Mouse (Mus musculus): Measurements from ENCODE around the gene Gm42906. TPM values are rescaled to one million over a fixed set of nuclear protein-coding genes. Genes with fewer than 3 reads are reported as not detected.

The Gm42906 gene
- polyA plus RNA-seq, 1 experiment from 2014 or later, result 0.52 TPM

- WGBS, result 66% methylated on average over 4 of the region's 4 CpGs
- DNase-seq (ENCODE audit: low spot score) (no peak), ATAC-seq (ENCODE audit: low FRiP score, low TSS enrichment) (no peak)
- no peaks in the 10 kb centered on the region for H3K36me3 ChIP-seq (ENCODE audit: control insufficient read depth, insufficient read depth, low read length)
- H3K27ac ChIP-seq (replicated peaks), result no peak overlapping the region
- no peaks in the 10 kb centered on the region for H3K9me3 ChIP-seq (ENCODE audit: control insufficient read depth, low read length)
- H3K4me1 ChIP-seq (replicated peaks; ENCODE audit: control insufficient read depth, insufficient read depth), result 0 out of 2 replicates have a peak, but pooled peaks cover 5% of the 10 kb centered on the region
- no peak overlapping the region for H3K4me2 ChIP-seq (replicated peaks; ENCODE audit: low read depth)
- no peak overlapping the region for H3K4me3 ChIP-seq (ENCODE audit: low read depth, low read length)
- no peak overlapping the region for H3K9ac ChIP-seq (ENCODE audit: low read length)
- no peaks in the 10 kb centered on the region for H3K27me3 ChIP-seq (ENCODE audit: control insufficient read depth, insufficient read depth, low read length)
- TF ChIP-seq EP300 (optimal IDR thresholded peaks at IDR 0.05), result no peak
- TF ChIP-seq CTCF (IDR thresholded peaks at IDR 0.05; ENCODE audit: low read depth), result no peak
These were observed 273.9 kb downstream of the Gm42906 start for GRCm38 (mm10) chr5:151154030-151154429.

GRCm38 (mm10) chr5:151151549-151151948 lies 276.4 kb downstream of the Gm42906 start:
- H3K36me3 ChIP-seq (ENCODE audit: control insufficient read depth, insufficient read depth, low read length), result no peaks in the 10 kb centered on the region
- H3K4me3 ChIP-seq (ENCODE audit: low read depth, low read length), result no peak overlapping the region
- WGBS, result 68% methylated on average over 9 of the region's 9 CpGs
- H3K9ac ChIP-seq (ENCODE audit: low read length), result no peak overlapping the region
- H3K4me2 ChIP-seq (replicated peaks; ENCODE audit: low read depth), result no peak overlapping the region
- TF ChIP-seq EP300 (optimal IDR thresholded peaks at IDR 0.05) (no peak), CTCF (IDR thresholded peaks at IDR 0.05; ENCODE audit: low read depth) (peak; percentile 43)
- no peak overlapping the region for H3K27ac ChIP-seq (replicated peaks)
- DNase-seq (ENCODE audit: low spot score) (no peak), ATAC-seq (ENCODE audit: low FRiP score, low TSS enrichment) (no peak)
- no peaks in the 10 kb centered on the region for H3K9me3 ChIP-seq (ENCODE audit: control insufficient read depth, low read length)
- H3K27me3 ChIP-seq (ENCODE audit: control insufficient read depth, insufficient read depth, low read length), result no peaks in the 10 kb centered on the region
- H3K4me1 ChIP-seq (replicated peaks; ENCODE audit: control insufficient read depth, insufficient read depth), result 0 out of 2 replicates have a peak, but pooled peaks cover 5% of the 10 kb centered on the region

GRCm38 (mm10) chr5:151149509-151149908 lies 278.5 kb downstream of the Gm42906 start:
- Histone ChIP-seq H3K4me1 (replicated peaks; ENCODE audit: control insufficient read depth, insufficient read depth) (no peaks in the 10 kb centered on the region), H3K4me2 (replicated peaks; ENCODE audit: low read depth) (no peak overlapping the region), H3K4me3 (ENCODE audit: low read depth, low read length) (no peak overlapping the region), H3K27ac (replicated peaks) (no peak overlapping the region), H3K27me3 (ENCODE audit: control insufficient read depth, insufficient read depth, low read length) (no peaks in the 10 kb centered on the region), H3K36me3 (ENCODE audit: control insufficient read depth, insufficient read depth, low read length) (no peaks in the 10 kb centered on the region), H3K9ac (ENCODE audit: low read length) (no peak overlapping the region), H3K9me3 (ENCODE audit: control insufficient read depth, low read length) (no peaks in the 10 kb centered on the region)
- ATAC-seq (ENCODE audit: low FRiP score, low TSS enrichment) (no peak), DNase-seq (ENCODE audit: low spot score) (no peak)
- no peak for TF ChIP-seq EP300 (optimal IDR thresholded peaks at IDR 0.05)
- TF ChIP-seq CTCF (IDR thresholded peaks at IDR 0.05; ENCODE audit: low read depth), result no peak
- 51% methylated on average over 8 of the region's 8 CpGs for WGBS

GRCm38 (mm10) chr5:151148079-151148478 lies 279.9 kb downstream of the Gm42906 start:
- H3K4me3 ChIP-seq (ENCODE audit: low read depth, low read length), result no peak overlapping the region
- H3K4me1 ChIP-seq (replicated peaks; ENCODE audit: control insufficient read depth, insufficient read depth), result 0 out of 2 replicates have a peak, but pooled peaks cover 3% of the 10 kb centered on the region
- TF ChIP-seq CTCF (IDR thresholded peaks at IDR 0.05; ENCODE audit: low read depth), result no peak
- TF ChIP-seq EP300 (optimal IDR thresholded peaks at IDR 0.05), result no peak
- no peak for DNase-seq (ENCODE audit: low spot score)
- H3K9ac ChIP-seq (ENCODE audit: low read length), result no peak overlapping the region
- no peak overlapping the region for H3K4me2 ChIP-seq (replicated peaks; ENCODE audit: low read depth)
- H3K9me3 ChIP-seq (ENCODE audit: control insufficient read depth, low read length), result no peaks in the 10 kb centered on the region
- ATAC-seq (ENCODE audit: low FRiP score, low TSS enrichment), result no peak
- WGBS, result 72% methylated on average over 4 of the region's 4 CpGs
- no peaks in the 10 kb centered on the region for H3K27me3 ChIP-seq (ENCODE audit: control insufficient read depth, insufficient read depth, low read length)
- no peak overlapping the region for H3K27ac ChIP-seq (replicated peaks)
- no peaks in the 10 kb centered on the region for H3K36me3 ChIP-seq (ENCODE audit: control insufficient read depth, insufficient read depth, low read length)

GRCm38 (mm10) chr5:151145807-151146206 lies 282.2 kb downstream of the Gm42906 start:
- TF ChIP-seq CTCF (IDR thresholded peaks at IDR 0.05; ENCODE audit: low read depth), result no peak
- TF ChIP-seq EP300 (optimal IDR thresholded peaks at IDR 0.05), result no peak
- no peak for ATAC-seq (ENCODE audit: low FRiP score, low TSS enrichment)
- WGBS, result 69% methylated on average over 5 of the region's 5 CpGs

GRCm38 (mm10) chr5:151143955-151144354 lies 284.0 kb downstream of the Gm42906 start:
- ATAC-seq (ENCODE audit: low FRiP score, low TSS enrichment) (no peak), DNase-seq (ENCODE audit: low spot score) (no peak)
- Histone ChIP-seq H3K27me3 (ENCODE audit: control insufficient read depth, insufficient read depth, low read length) (no peaks in the 10 kb centered on the region), H3K4me1 (replicated peaks; ENCODE audit: control insufficient read depth, insufficient read depth) (0 out of 2 replicates have a peak, but pooled peaks cover 6% of the 10 kb centered on the region), H3K9ac (ENCODE audit: low read length) (no peak overlapping the region), H3K27ac (replicated peaks) (no peak overlapping the region), H3K9me3 (ENCODE audit: control insufficient read depth, low read length) (no peaks in the 10 kb centered on the region), H3K4me2 (replicated peaks; ENCODE audit: low read depth) (no peak overlapping the region), H3K4me3 (ENCODE audit: low read depth, low read length) (no peak overlapping the region), H3K36me3 (ENCODE audit: control insufficient read depth, insufficient read depth, low read length) (no peaks in the 10 kb centered on the region)
- TF ChIP-seq CTCF (IDR thresholded peaks at IDR 0.05; ENCODE audit: low read depth) (no peak), EP300 (optimal IDR thresholded peaks at IDR 0.05) (no peak)
- 55% methylated on average over 5 of the region's 5 CpGs for WGBS

More at GRCm38 (mm10) chr5:151145807-151146206, 282.2 kb downstream of the Gm42906 start:
- no peaks in the 10 kb centered on the region for H3K36me3 ChIP-seq (ENCODE audit: control insufficient read depth, insufficient read depth, low read length)
- H3K4me3 ChIP-seq (ENCODE audit: low read depth, low read length), result no peak overlapping the region
- H3K4me1 ChIP-seq (replicated peaks; ENCODE audit: control insufficient read depth, insufficient read depth), result 0 out of 2 replicates have a peak, but pooled peaks cover 6% of the 10 kb centered on the region
- no peak overlapping the region for H3K27ac ChIP-seq (replicated peaks)
- H3K9me3 ChIP-seq (ENCODE audit: control insufficient read depth, low read length), result no peaks in the 10 kb centered on the region
- H3K4me2 ChIP-seq (replicated peaks; ENCODE audit: low read depth), result no peak overlapping the region
- no peaks in the 10 kb centered on the region for H3K27me3 ChIP-seq (ENCODE audit: control insufficient read depth, insufficient read depth, low read length)
- DNase-seq (ENCODE audit: low spot score), result no peak
- H3K9ac ChIP-seq (ENCODE audit: low read length), result no peak overlapping the region

Measured in stomach, postnatal 0 days (tissue).